Mouse (Mus musculus) midbrain, postnatal 0 days (tissue): ENCODE data around the gene Slc25a14. TPM values are rescaled to one million over a fixed set of nuclear protein-coding genes. Genes with fewer than 3 reads are reported as not detected.

Experiments used
- ATAC-seq: fragments of 200-750 bp; cut with Nextera tagmentation; 2 replicates; pipeline ENCODE4 v1.8.0; 2017; ENCODE audit warnings: moderate number of reproducible peaks, mild to moderate bottlenecking, moderate TSS enrichment, moderate library complexity; ENCODE audit not compliant: low FRiP score
- DNase-seq: peaks from one replicate; pipeline ENCODE4 v3.0.0-alpha.2; 2015; ENCODE audit warnings: low spot score
- H3K27ac ChIP-seq: fragments of 300-500 bp; sonication (generic); 2 replicates; pipeline ENCODE4 v1.5.1; 2014; ENCODE audit warnings: low read depth, mild to moderate bottlenecking, low read length, mixed read lengths
- H3K27me3 ChIP-seq: fragments of 300-500 bp; sonication (generic); 2 replicates; pipeline ENCODE4 v1.6.1; 2014; ENCODE audit warnings: low read length, control low read depth, mixed read lengths; ENCODE audit not compliant: insufficient read depth
- H3K36me3 ChIP-seq: fragments of 300-500 bp; sonication (generic); 2 replicates; pipeline ENCODE4 v1.6.1; 2014; ENCODE audit warnings: low read length, control low read depth, mixed read lengths; ENCODE audit not compliant: insufficient read depth
- H3K4me1 ChIP-seq: fragments of 300-500 bp; sonication (generic); 2 replicates; pipeline ENCODE4 v1.6.1; 2014; ENCODE audit warnings: mild to moderate bottlenecking, control low read depth, antibody characterized with exemption, low read length, mixed read lengths; ENCODE audit not compliant: insufficient read depth
- H3K4me2 ChIP-seq: fragments of 300-500 bp; sonication (generic); 2 replicates; pipeline ENCODE4 v1.6.1; 2014; ENCODE audit warnings: low read depth, mild to moderate bottlenecking, low read length, mixed read lengths; ENCODE audit not compliant: poor library complexity, severe bottlenecking
- H3K4me3 ChIP-seq: fragments of 300-500 bp; sonication (generic); 2 replicates; pipeline ENCODE4 v1.5.1; 2014; ENCODE audit warnings: low read depth, mild to moderate bottlenecking, low read length, moderate library complexity
- H3K9ac ChIP-seq: fragments of 300-500 bp; sonication (generic); replicated peaks from 2 replicates; pipeline ENCODE4 v1.6.1; 2014; ENCODE audit warnings: mild to moderate bottlenecking, low read length, moderate library complexity, mixed read lengths; ENCODE audit not compliant: poor library complexity, severe bottlenecking
- H3K9me3 ChIP-seq: fragments of 300-500 bp; sonication (generic); 2 replicates; pipeline ENCODE4 v1.6.1; 2016; ENCODE audit warnings: low read length, control low read depth
- CTCF ChIP-seq: IDR thresholded peaks from 2 replicates; pipeline ENCODE4 v1.5.1; 2016; ENCODE audit warnings: antibody characterized with exemption, mild to moderate bottlenecking
- WGBS: fragments of 180-500 bp; shearing (Covaris S2); extraction: QIAGEN DNeasy Blood & Tissue Kit; methylation state at CpG from one replicate; pipeline ENCODE4 v1.1.7; 2014; 5-methylcytosine and 5-hydroxymethylcytosine counted together
- polyA plus RNA-seq: library from polyadenylated mRNA; unstranded; fragments of >200 nt; fragmentation: Nextera tagmentation; extraction: Ambion mirVana; gene quantifications from 2 replicates; pipeline ENCODE4 v1.2.1, GENCODE M21; 2015
- total RNA-seq: library from RNA; depleted of rRNA; stranded (reverse); fragments of >200 nt; gene quantifications from 2 replicates; pipeline ENCODE4 v1.2.3, GENCODE M21; 2014

Slc25a14 gene
- total and polyA plus RNA-seq, 2 experiments from 2014 or later: 21.3 to 49.3 TPM

DNA sequence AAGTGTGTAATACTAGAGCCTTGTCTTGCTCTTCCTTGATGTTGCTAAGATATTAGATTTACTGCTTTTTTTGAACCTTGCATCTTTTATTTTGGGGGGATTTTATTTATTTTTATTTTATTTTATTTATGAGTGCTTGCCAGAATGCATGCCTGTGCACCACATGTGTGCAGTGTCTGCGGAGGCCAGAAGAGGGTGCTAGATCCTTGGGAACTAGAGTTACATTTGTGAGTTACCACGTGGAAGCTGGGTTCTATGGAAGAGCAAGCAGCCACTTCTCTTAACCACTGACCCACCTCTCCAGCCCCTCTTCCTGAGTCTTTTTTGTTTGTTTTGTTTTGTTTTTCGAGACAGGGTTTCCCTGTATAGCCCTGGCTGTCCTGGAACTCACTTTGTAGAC lies 46.4 kb downstream of the Slc25a14 start:
- WGBS: 57% methylated on average over 3 of the region's 3 CpGs
- no peak overlapping the region for H3K4me3 ChIP-seq
- no peak overlapping the region for H3K4me2 ChIP-seq
- ATAC-seq: no peak
- 0 out of 2 replicates have a peak, but pooled peaks have one; percentile 11 for TF ChIP-seq CTCF
- no peak overlapping the region for H3K9ac ChIP-seq
- no peaks in the 10 kb centered on the region for H3K9me3 ChIP-seq
- H3K27me3 ChIP-seq: no peaks in the 10 kb centered on the region
- H3K27ac ChIP-seq: no peak overlapping the region
- no peaks in the 10 kb centered on the region for H3K4me1 ChIP-seq
- DNase-seq: no peak
- H3K36me3 ChIP-seq: no peaks in the 10 kb centered on the region

DNA sequence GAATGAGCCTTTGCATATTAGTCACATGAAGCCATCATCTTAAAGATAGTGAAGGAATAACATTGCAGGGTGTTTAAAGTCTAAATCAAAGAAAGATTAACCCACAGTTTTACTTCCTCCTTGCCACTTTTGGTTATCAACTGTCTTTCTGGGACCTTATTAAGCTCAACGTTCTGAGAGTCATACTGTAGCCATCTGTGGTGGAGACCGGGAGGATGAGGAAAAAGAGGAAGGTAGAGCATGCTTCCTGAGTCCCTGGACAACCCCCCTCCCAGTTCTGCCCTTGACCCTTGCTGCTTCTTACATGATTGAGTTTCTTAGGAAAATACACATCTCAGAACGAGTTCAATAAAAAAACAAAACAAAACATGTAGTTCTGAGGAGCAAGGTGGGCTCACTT lies 48.5 kb downstream of the Slc25a14 start:
- 72% methylated on average over 3 of the region's 3 CpGs for WGBS
- H3K36me3 ChIP-seq: no peaks in the 10 kb centered on the region

DNA sequence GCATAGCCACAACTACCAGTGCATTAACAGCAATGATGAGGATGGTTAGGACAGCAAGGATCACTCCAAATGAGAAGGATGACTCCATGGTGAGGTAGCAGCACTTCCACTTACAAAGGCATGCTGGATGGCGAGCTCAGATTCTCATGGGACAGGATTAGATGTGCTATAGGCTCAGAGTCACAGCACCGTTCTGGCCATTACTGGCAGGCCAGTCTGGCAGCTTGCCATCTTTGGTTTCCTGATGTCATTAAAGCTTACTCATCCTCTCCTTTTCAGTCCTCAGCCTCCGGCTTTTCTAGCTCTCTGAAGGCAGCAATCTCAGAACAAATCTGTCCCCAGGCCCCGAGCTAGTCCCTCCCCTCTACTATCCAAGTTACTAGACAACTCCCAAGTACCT lies 51.0 kb downstream of the Slc25a14 start, which contains the start of gene Gpr119:
Gpr119 (minus strand) TSS at position 308 of the 400 bp plus-strand sequence.
- H3K4me2 ChIP-seq: no peak within 1 kb of the TSS
- no peak within 1 kb of the TSS for H3K9ac ChIP-seq
- no peaks in the 10 kb centered on the region for H3K36me3 ChIP-seq
- no peak for TF ChIP-seq CTCF
- no peaks in the 10 kb centered on the region for H3K9me3 ChIP-seq
- no peak within 1 kb of the TSS for H3K27ac ChIP-seq
- H3K27me3 ChIP-seq: no peaks in the 10 kb centered on the region
- WGBS: 39% methylated on average over 4 of the region's 4 CpGs
- ATAC-seq (no peak), DNase-seq (peak; percentile 2)
- no peak within 1 kb of the TSS for H3K4me3 ChIP-seq
- H3K4me1 ChIP-seq: no peaks in the 10 kb centered on the region

More for the DNA sequence above, 48.5 kb downstream of the Slc25a14 start:
- no peaks in the 10 kb centered on the region for H3K27me3 ChIP-seq
- H3K4me2 ChIP-seq: no peak overlapping the region
- no peaks in the 10 kb centered on the region for H3K9me3 ChIP-seq
- DNase-seq (no peak), ATAC-seq (no peak)
- TF ChIP-seq CTCF: no peak
- H3K27ac ChIP-seq: no peak overlapping the region
- H3K4me3 ChIP-seq: no peak overlapping the region
- H3K4me1 ChIP-seq: no peaks in the 10 kb centered on the region
- H3K9ac ChIP-seq: no peak overlapping the region

DNA sequence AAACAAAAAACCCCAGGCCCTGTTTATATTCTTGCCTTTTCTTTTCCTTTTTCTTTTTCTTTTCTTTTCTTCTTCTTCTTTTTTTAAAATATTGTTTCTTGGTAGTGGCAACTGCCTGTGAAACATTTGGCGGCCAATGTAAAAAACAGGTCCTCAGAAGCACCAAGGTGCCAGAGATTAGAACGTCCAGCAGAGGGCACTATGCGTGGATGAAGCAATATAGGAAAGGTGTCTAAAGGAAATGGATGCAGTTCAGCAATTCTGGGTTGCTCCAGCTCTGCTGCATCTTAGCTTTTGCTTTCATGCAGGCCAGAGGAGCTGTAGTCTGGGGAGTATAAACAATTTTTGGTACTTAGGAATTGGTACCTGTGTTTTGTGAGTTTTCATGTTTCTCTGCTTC lies 60.2 kb downstream of the Slc25a14 start:
- Histone ChIP-seq H3K4me3 (no peak overlapping the region), H3K27ac (no peak overlapping the region), H3K4me1 (no peaks in the 10 kb centered on the region), H3K27me3 (no peaks in the 10 kb centered on the region), H3K4me2 (no peak overlapping the region), H3K9me3 (no peaks in the 10 kb centered on the region), H3K9ac (no peak overlapping the region), H3K36me3 (no peaks in the 10 kb centered on the region)
- ATAC-seq (no peak), DNase-seq (peak; percentile 56)
- 16% methylated on average over 3 of the region's 3 CpGs for WGBS
- peak; percentile 73 for TF ChIP-seq CTCF

DNA sequence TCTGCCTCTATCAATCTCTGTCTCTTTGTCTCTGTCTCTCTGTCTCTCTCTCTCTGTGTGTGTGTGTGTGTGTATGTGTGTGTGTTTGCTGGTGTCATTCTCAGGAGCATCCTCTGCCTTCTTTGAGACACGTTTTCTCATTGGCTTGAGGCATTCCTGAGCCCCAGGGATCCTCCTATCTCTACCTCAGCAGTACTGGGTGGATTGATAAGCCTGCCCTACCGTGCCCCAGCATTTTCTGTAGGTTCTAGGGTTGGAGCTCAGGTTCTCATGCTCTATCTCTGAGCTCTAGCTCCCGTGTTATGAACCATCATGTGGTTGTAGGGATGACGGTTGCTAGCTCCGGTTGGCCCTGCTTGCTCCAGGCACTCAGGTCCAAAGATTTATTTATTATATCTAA lies 60.6 kb downstream of the Slc25a14 start:
- Histone ChIP-seq H3K4me1 (no peaks in the 10 kb centered on the region), H3K4me2 (no peak overlapping the region), H3K9me3 (no peaks in the 10 kb centered on the region), H3K27ac (no peak overlapping the region), H3K9ac (no peak overlapping the region), H3K27me3 (no peaks in the 10 kb centered on the region), H3K36me3 (no peaks in the 10 kb centered on the region), H3K4me3 (no peak overlapping the region)
- no peak for ATAC-seq
- DNase-seq: no peak
- TF ChIP-seq CTCF: no peak
- WGBS: 68% methylated on average over 5 of the region's 5 CpGs

DNA sequence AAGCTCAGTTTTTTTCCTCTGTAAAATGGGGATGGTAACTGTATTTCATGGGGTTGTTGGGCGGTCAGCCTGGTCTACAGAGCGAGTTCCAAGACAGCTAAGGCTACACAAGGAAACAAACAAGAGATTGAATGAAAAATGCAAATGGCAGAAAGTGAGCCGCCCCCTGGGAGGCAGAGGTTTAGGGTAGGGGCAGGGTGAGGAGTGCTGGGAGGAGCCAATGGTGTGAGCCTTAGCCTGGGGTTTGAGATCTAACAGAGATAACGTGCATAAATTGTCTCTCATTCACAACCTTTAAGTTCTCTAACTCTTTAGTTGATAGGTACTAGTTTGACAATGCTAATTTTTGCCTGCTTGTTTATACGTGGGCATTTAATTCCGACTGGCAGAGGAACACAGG lies 71.2 kb downstream of the Slc25a14 start:
- 22% methylated on average over 6 of the region's 6 CpGs for WGBS
- no peak overlapping the region for H3K27ac ChIP-seq
- DNase-seq: no peak
- H3K4me1 ChIP-seq: no peaks in the 10 kb centered on the region
- H3K9me3 ChIP-seq: no peaks in the 10 kb centered on the region
- peak overlapping the region; percentile 53 for H3K4me3 ChIP-seq
- H3K4me2 ChIP-seq: peak overlapping the region; percentile 50
- no peaks in the 10 kb centered on the region for H3K27me3 ChIP-seq
- H3K9ac ChIP-seq: no peak overlapping the region
- no peak for TF ChIP-seq CTCF
- peak; percentile 87 for ATAC-seq
- no peaks in the 10 kb centered on the region for H3K36me3 ChIP-seq
